29 mouse cellular contexts compared by ENCODE assay signal in the genomic region with DNA sequence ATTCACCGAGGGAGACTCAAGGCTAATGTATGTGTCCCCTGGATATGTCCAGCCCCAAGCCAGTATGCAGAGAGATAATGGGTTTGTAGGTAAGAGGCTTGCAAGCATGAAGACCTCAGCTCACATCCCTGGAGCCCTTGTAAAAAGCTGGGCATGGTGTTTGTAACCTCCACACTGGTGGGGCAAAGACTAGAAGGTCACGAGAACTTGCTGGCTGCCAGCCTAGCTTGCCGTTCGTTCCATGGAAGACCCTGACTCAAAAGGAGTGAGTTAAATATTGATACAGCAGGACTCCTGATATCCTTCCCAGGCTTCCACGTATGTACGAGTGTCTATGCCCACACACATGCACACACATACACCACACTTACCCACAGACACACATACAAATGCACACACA. TPM values are rescaled to one million over a fixed set of nuclear protein-coding genes. Genes with fewer than 3 reads are reported as not detected.
"Had no signal": no experiment of that assay in that cellular context is flagged by ENCODE, and none has a peak within 500 bp of the region (broad histone marks: within the 10 kb centered on the region; RNA-seq: fewer than 3 reads in every experiment).

No protein-coding gene starts in this region.

- H3K4me2 ChIP-seq: heart, embryonic 12.5 days; hindbrain, embryonic 12.5 days; hindbrain, embryonic 14.5 days; intestine, embryonic 15.5 days; limb, embryonic 12.5 days; liver, embryonic 11.5 days; liver, embryonic 13.5 days; liver, embryonic 15.5 days had no signal

- H3K4me1 ChIP-seq: heart, embryonic 12.5 days; intestine, embryonic 15.5 days; liver, embryonic 13.5 days; liver, embryonic 15.5 days had no signal

- H3K9me3 ChIP-seq: heart, embryonic 10.5 days; hindbrain, embryonic 10.5 days; hindbrain, embryonic 12.5 days; intestine, embryonic 15.5 days; limb, embryonic 10.5 days; limb, embryonic 12.5 days; liver, embryonic 13.5 days; liver, embryonic 15.5 days had no signal

- ATAC-seq: forebrain, embryonic 16.5 days; hindbrain, embryonic 16.5 days; inflammation-experienced regulatory T-cells, adult 6 months; intestine, embryonic 15.5 days; intestine, postnatal 0 days had no signal

- H3K4me3 ChIP-seq: gastrocnemius, adult 2 months; heart, embryonic 10.5 days; heart, embryonic 12.5 days; hindbrain, embryonic 10.5 days; hindbrain, embryonic 12.5 days; intestine, embryonic 15.5 days; layer of hippocampus, adult 2 months; left cerebral cortex, adult 2 months; limb, embryonic 10.5 days; limb, embryonic 12.5 days; liver, embryonic 13.5 days; liver, embryonic 15.5 days had no signal

- DNase-seq: gastrocnemius, postnatal 10 days; gastrocnemius, postnatal 25 days; heart, adult 18-20 months; heart, postnatal 10 days; heart, postnatal 4 days; kidney, postnatal 4 days; liver; liver, embryonic 13.5 days had no signal

- H3K9ac ChIP-seq: heart, embryonic 12.5 days; hindbrain, embryonic 12.5 days; hindbrain, embryonic 14.5 days; intestine, embryonic 15.5 days; limb, embryonic 12.5 days; liver, embryonic 13.5 days; liver, embryonic 15.5 days had no signal

- H3K27ac ChIP-seq: gastrocnemius, adult 2 months; heart, embryonic 10.5 days; hindbrain, embryonic 10.5 days; hindbrain, embryonic 12.5 days; hindbrain, embryonic 14.5 days; intestine, embryonic 15.5 days; kidney, postnatal 0 days; layer of hippocampus, adult 2 months; left cerebral cortex, adult 2 months; limb, embryonic 10.5 days; limb, embryonic 12.5 days; liver, embryonic 13.5 days; liver, embryonic 15.5 days had no signal

- H3K36me3 ChIP-seq: heart, embryonic 10.5 days; heart, embryonic 12.5 days; hindbrain, embryonic 10.5 days; hindbrain, embryonic 12.5 days; intestine, embryonic 15.5 days; limb, embryonic 10.5 days; limb, embryonic 12.5 days; liver, embryonic 13.5 days; liver, embryonic 15.5 days had no signal

- H3K27me3 ChIP-seq: hindbrain, embryonic 12.5 days; intestine, embryonic 15.5 days; limb, embryonic 12.5 days; liver, embryonic 13.5 days; liver, embryonic 15.5 days had no signal

RNA-seq across cellular contexts. Expression of a gene that starts 38.5 kb away (rescaled TPM):
- polyA plus RNA-seq: heart, embryonic 10.5 days; heart, embryonic 12.5 days; heart, embryonic 14.5 days; heart, embryonic 16.5 days; hindbrain, embryonic 14.5 days; hindbrain, embryonic 16.5 days; inflammation-experienced regulatory T-cells, adult 6 months; kidney, postnatal 0 days; limb, embryonic 10.5 days; limb, embryonic 12.5 days; limb, embryonic 14.5 days; liver, embryonic 11.5 days; liver, embryonic 13.5 days; liver, embryonic 15.5 days had no signal
